Mouse (Mus musculus): ENCODE results near the gene Tceal7. TPM values are rescaled to one million over a fixed set of nuclear protein-coding genes. Genes with fewer than 3 reads are reported as not detected.
"Not testable (repeated sequence)": the region's sequence is repeated elsewhere in the genome, so short reads cannot be mapped to it uniquely, and the experiment has no call there.

Tceal7 gene
- not detected in 2 replicates for polyA plus RNA-seq (2012; ENCODE audit: insufficient read depth, insufficient read length, low replicate concordance, missing spikeins)

GRCm38 (mm10) chrX:136214729-136215677 lies at the start of gene Tceal7, which contains the start of gene Bex1:
Tceal7 (plus strand) TSS chrX:136214779.
Bex1 (minus strand) TSS chrX:136215513.
- not testable (repeated sequence) for H3K27ac ChIP-seq (ENCODE audit: insufficient read depth, low read depth, low read length); H3K4me1 ChIP-seq (ENCODE audit: control insufficient read depth, insufficient read depth, low read length)
- peak within 1 kb of the TSS; percentile 48 for H3K4me3 ChIP-seq (ENCODE audit: insufficient read depth, low read depth, low read length)
- 22% methylated on average over 21 of the region's 67 CpGs for WGBS

GRCm38 (mm10) chrX:136170625-136171024 lies 44.0 kb upstream of the Tceal7 start:
- TF ChIP-seq CTCF (IDR thresholded peaks at IDR 0.05; ENCODE audit: insufficient read depth, low read depth, low read length), result no peak
- TF ChIP-seq POLR2A (IDR thresholded peaks at IDR 0.05; ENCODE audit: insufficient read depth, low read depth, low read length), result no peak
- 55% methylated on average over 10 of the region's 10 CpGs for WGBS
- Histone ChIP-seq H3K4me3 (ENCODE audit: insufficient read depth, low read depth, low read length) (no peak overlapping the region), H3K4me1 (ENCODE audit: control insufficient read depth, insufficient read depth, low read length) (no peaks in the 10 kb centered on the region), H3K27ac (ENCODE audit: insufficient read depth, low read depth, low read length) (no peak overlapping the region)

- Histone ChIP-seq H3K4me3 (ENCODE audit: insufficient read depth, low read depth, low read length) (peak overlapping the region; percentile 73), H3K27ac (ENCODE audit: insufficient read depth, low read depth, low read length) (peak overlapping the region; percentile 83), H3K4me1 (ENCODE audit: control insufficient read depth, insufficient read depth, low read length) (no peaks in the 10 kb centered on the region)
- TF ChIP-seq POLR2A (IDR thresholded peaks at IDR 0.05; ENCODE audit: insufficient read depth, low read depth, low read length) (no peak), CTCF (IDR thresholded peaks at IDR 0.05; ENCODE audit: insufficient read depth, low read depth, low read length) (no peak)
- WGBS, result 15% methylated on average over 24 of the region's 24 CpGs
These were observed 43.1 kb upstream of the Tceal7 start for GRCm38 (mm10) chrX:136171189-136172117.

GRCm38 (mm10) chrX:136172118-136172551 lies 42.4 kb upstream of the Tceal7 start, which contains the start of gene Tceal8:
Tceal8 (minus strand) TSS chrX:136172342.
- no peak for TF ChIP-seq CTCF (IDR thresholded peaks at IDR 0.05; ENCODE audit: insufficient read depth, low read depth, low read length)
- no peak for TF ChIP-seq POLR2A (IDR thresholded peaks at IDR 0.05; ENCODE audit: insufficient read depth, low read depth, low read length)
- WGBS, result 15% methylated on average over 10 of the region's 10 CpGs
- H3K4me3 ChIP-seq (ENCODE audit: insufficient read depth, low read depth, low read length), result peak within 1 kb of the TSS; percentile 73
- H3K4me1 ChIP-seq (ENCODE audit: control insufficient read depth, insufficient read depth, low read length), result no peaks in the 10 kb centered on the region
- H3K27ac ChIP-seq (ENCODE audit: insufficient read depth, low read depth, low read length), result peak within 1 kb of the TSS; percentile 83

- WGBS, result 20% methylated on average over 10 of the region's 10 CpGs
- H3K4me3 ChIP-seq (ENCODE audit: insufficient read depth, low read depth, low read length), result no peak overlapping the region
- H3K4me1 ChIP-seq (ENCODE audit: control insufficient read depth, insufficient read depth, low read length), result no peaks in the 10 kb centered on the region
- no peak for TF ChIP-seq CTCF (IDR thresholded peaks at IDR 0.05; ENCODE audit: insufficient read depth, low read depth, low read length)
- no peak for TF ChIP-seq POLR2A (IDR thresholded peaks at IDR 0.05; ENCODE audit: insufficient read depth, low read depth, low read length)
- no peak overlapping the region for H3K27ac ChIP-seq (ENCODE audit: insufficient read depth, low read depth, low read length)
These were observed 41.8 kb upstream of the Tceal7 start for GRCm38 (mm10) chrX:136172786-136173185.

- no peak for TF ChIP-seq CTCF (IDR thresholded peaks at IDR 0.05; ENCODE audit: insufficient read depth, low read depth, low read length)
- no peak for TF ChIP-seq POLR2A (IDR thresholded peaks at IDR 0.05; ENCODE audit: insufficient read depth, low read depth, low read length)
- no peaks in the 10 kb centered on the region for H3K4me1 ChIP-seq (ENCODE audit: control insufficient read depth, insufficient read depth, low read length)
- H3K4me3 ChIP-seq (ENCODE audit: insufficient read depth, low read depth, low read length), result no peak overlapping the region
- H3K27ac ChIP-seq (ENCODE audit: insufficient read depth, low read depth, low read length), result no peak overlapping the region
- 43% methylated on average over 11 of the region's 11 CpGs for WGBS
These were observed 33.6 kb upstream of the Tceal7 start for GRCm38 (mm10) chrX:136180897-136181553.

GRCm38 (mm10) chrX:136183107-136183506 lies 31.5 kb upstream of the Tceal7 start:
- H3K27ac ChIP-seq (ENCODE audit: insufficient read depth, low read depth, low read length), result no peak overlapping the region
- 92% methylated on average over 1 of the region's 1 CpGs for WGBS
- H3K4me1 ChIP-seq (ENCODE audit: control insufficient read depth, insufficient read depth, low read length), result no peaks in the 10 kb centered on the region
- TF ChIP-seq POLR2A (IDR thresholded peaks at IDR 0.05; ENCODE audit: insufficient read depth, low read depth, low read length), result no peak
- no peak for TF ChIP-seq CTCF (IDR thresholded peaks at IDR 0.05; ENCODE audit: insufficient read depth, low read depth, low read length)
- H3K4me3 ChIP-seq (ENCODE audit: insufficient read depth, low read depth, low read length), result no peak overlapping the region

- no peak for TF ChIP-seq POLR2A (IDR thresholded peaks at IDR 0.05; ENCODE audit: insufficient read depth, low read depth, low read length)
- no peak for TF ChIP-seq CTCF (IDR thresholded peaks at IDR 0.05; ENCODE audit: insufficient read depth, low read depth, low read length)
- Histone ChIP-seq H3K27ac (ENCODE audit: insufficient read depth, low read depth, low read length) (no peak overlapping the region), H3K4me1 (ENCODE audit: control insufficient read depth, insufficient read depth, low read length) (no peaks in the 10 kb centered on the region), H3K4me3 (ENCODE audit: insufficient read depth, low read depth, low read length) (no peak overlapping the region)
- WGBS, result 78% methylated on average over 16 of the region's 16 CpGs
These were observed 19.2 kb upstream of the Tceal7 start for GRCm38 (mm10) chrX:136195193-136195944.

All from olfactory bulb, adult 2 months (tissue).